Mouse (Mus musculus) MEL (cell line): ENCODE results near the gene Megf6. TPM values are rescaled to one million over a fixed set of nuclear protein-coding genes. Genes with fewer than 3 reads are reported as not detected.

Source experiments
- polyA plus RNA-seq, 2 experiments: library from polyadenylated mRNA; stranded (reverse) in 1 of 2; unstranded in 1 of 2; fragments of >175 nt in 1 of 2; fragments of >200 nt in 1 of 2; gene quantifications; 2 replicates each; pipeline versions ENCODE4 v1.2.1 to v1.2.4; 2012; ENCODE audit warnings: low replicate concordance in 2 of 2, low read depth in 1 of 2; ENCODE audit not compliant: insufficient read length in 2 of 2, insufficient read depth in 1 of 2, missing spikeins in 1 of 2
- total RNA-seq: library from RNA; depleted of rRNA; stranded (reverse); fragments of 300-350 nt; gene quantifications from 2 replicates; pipeline ENCODE4 v1.2.3, GENCODE M21; 2012; rRNA removed

The Megf6 gene
- total and polyA plus RNA-seq, 3 experiments, result 0.07 to 0.12 TPM; not detected in 1

Other genes starting within 250 kb of the Megf6 start
- 42.2 and 48.0 TPM in 2 replicates for gene A430005L14Rik, start 213.5 kb upstream of the Megf6 start, total RNA-seq
- 10 to 100 TPM in 1 of 2 experiments, not detected in 1; 72.8 TPM for gene A430005L14Rik, start 213.5 kb upstream of the Megf6 start, polyA plus RNA-seq
- 18.4 and 25.1 TPM in 2 replicates for gene Dffb, start 195.6 kb upstream of the Megf6 start, total RNA-seq
- 10 to 100 TPM in 1 of 2 experiments, not detected in 1; 25.2 TPM for gene Dffb, start 195.6 kb upstream of the Megf6 start, polyA plus RNA-seq
- 8.3 and 8.5 TPM in 2 replicates for gene Cep104, start 195.5 kb upstream of the Megf6 start, total RNA-seq
- 10 to 100 TPM in 1 of 2 experiments, not detected in 1; 19.9 TPM for gene Cep104, start 195.5 kb upstream of the Megf6 start, polyA plus RNA-seq
- 48.0 and 54.3 TPM in 2 replicates for gene Lrrc47, start 159.0 kb upstream of the Megf6 start, total RNA-seq
- gene Lrrc47, start 159.0 kb upstream of the Megf6 start, polyA plus RNA-seq, result 100 to 1,000 TPM in 1 of 2 experiments, not detected in 1; 117 TPM
- 122 and 188 TPM in 2 replicates for gene Smim1, start 144.5 kb upstream of the Megf6 start, total RNA-seq
- gene Smim1, start 144.5 kb upstream of the Megf6 start, polyA plus RNA-seq, result 100 to 1,000 TPM; 118 to 219 TPM
- not detected in 2 replicates for gene Ccdc27, start 128.1 kb upstream of the Megf6 start, total RNA-seq
- gene Ccdc27, start 128.1 kb upstream of the Megf6 start, polyA plus RNA-seq, result under 1 TPM in 1 of 2 experiments, not detected in 1; 0.49 TPM
- 0.04 TPM in 1 of 2 replicates, not detected in the other for gene Trp73, start 30.5 kb upstream of the Megf6 start, total RNA-seq
- under 1 TPM in 1 of 2 experiments, not detected in 1; 0.03 TPM for gene Trp73, start 30.5 kb upstream of the Megf6 start, polyA plus RNA-seq
- 41.7 and 49.7 TPM in 2 replicates for gene Wrap73, start 28.4 kb upstream of the Megf6 start, total RNA-seq
- gene Wrap73, start 28.4 kb upstream of the Megf6 start, polyA plus RNA-seq, result 10 to 100 TPM in 1 of 2 experiments, not detected in 1; 49.7 TPM
- gene Tprgl, start 10.1 kb upstream of the Megf6 start, total RNA-seq, result 43.5 and 49.3 TPM in 2 replicates
- 100 to 1,000 TPM in 1 of 2 experiments, 10 to 100 TPM in 1; 67.4 to 163 TPM for gene Tprgl, start 10.1 kb upstream of the Megf6 start, polyA plus RNA-seq
- gene Arhgef16, start 130.9 kb downstream of the Megf6 start, total RNA-seq, result not detected in 2 replicates
- gene Arhgef16, start 130.9 kb downstream of the Megf6 start, polyA plus RNA-seq, result not detected
- not detected in 2 replicates for gene B230104I21Rik, start 165.4 kb downstream of the Megf6 start, total RNA-seq
- gene B230104I21Rik, start 165.4 kb downstream of the Megf6 start, polyA plus RNA-seq, result not detected